Mouse (Mus musculus) large intestine, adult 2 months (tissue): ENCODE data around the gene Ffar3. TPM values are rescaled to one million over a fixed set of nuclear protein-coding genes. Genes with fewer than 3 reads are reported as not detected.

Experiments used
- DNase-seq: peaks from one replicate; pipeline ENCODE4 v3.0.0-alpha.2; 2012; ENCODE audit warnings: low read depth, low spot score
- WGBS: fragments of 180-500 bp; shearing (Covaris S2); methylation state at CpG from one replicate; pipeline ENCODE4 v1.1.7; 2018; 5-methylcytosine and 5-hydroxymethylcytosine counted together
- polyA plus RNA-seq: library from polyadenylated mRNA; depleted of rRNA; stranded (reverse); fragments of >200 nt; gene quantifications from 2 replicates; pipeline ENCODE4 v1.2.3, GENCODE M21; 2012; rRNA removed

Gene Ffar3
- polyA plus RNA-seq, result 1.6 and 2.7 TPM in 2 replicates

DNA sequence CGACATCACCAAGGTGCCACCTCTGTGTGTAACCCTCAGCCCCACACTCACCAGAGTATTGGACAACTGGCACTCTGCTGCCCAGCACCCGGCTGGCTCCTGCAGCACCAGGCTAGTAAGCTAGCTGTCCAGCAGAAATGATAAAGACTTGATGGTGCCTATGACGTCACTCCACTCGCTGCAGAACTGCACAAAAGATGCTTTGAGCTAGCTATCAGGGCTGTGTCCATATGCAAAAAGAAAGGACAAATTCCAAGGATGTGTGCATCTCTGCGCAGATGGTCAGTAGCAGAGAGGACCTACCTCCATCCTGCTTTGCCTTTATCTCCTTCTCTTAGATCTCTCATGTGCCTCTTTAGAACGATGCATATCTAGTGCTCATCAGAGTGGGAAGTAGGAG, at the start of gene Ffar3:
Ffar3 (minus strand) TSS at position 101 of the 400 bp plus-strand sequence.
- 74% methylated on average over 6 of the region's 6 CpGs for WGBS
- DNase-seq, result no peak

DNA sequence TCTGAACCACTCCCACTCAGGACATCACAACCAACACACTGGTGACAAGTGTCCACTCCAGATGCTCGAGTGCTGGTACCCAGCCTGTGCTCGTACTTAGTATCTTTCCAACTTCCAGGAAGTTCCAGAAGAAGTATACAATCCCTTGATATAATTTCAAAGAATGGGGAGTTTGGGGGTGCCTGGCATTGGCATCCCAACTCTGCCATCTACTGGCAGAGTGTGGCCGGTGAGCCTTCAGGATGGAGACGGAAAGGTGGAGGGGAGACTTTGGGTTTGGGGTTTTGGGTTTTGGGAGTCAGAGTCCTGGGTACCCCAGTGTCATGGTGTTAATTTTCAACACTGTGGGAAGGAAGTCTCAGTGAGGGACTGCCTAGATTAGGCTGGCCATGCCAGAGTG, 48.1 kb upstream of the Ffar3 start:
- WGBS, result 26% methylated on average over 4 of the region's 4 CpGs
- DNase-seq, result no peak

DNA sequence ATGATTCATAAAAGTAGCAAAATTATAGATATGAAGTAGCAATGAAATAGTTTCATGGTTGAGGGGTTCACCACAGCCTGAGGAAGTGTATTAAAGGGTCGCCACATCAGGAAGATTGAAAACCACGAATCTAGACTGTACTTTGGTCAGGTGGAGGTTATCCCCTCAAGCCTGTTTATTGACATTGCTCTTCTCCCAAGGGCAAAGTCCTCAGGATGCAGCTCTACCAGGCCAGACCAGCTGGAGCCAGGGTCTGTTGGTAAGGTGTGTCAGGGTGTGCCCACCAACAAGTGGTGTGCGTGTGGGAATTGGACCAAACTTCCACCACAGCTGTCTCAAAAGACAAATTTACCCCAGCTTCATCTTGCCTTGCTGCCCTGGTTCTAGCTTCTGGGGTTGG, 39.2 kb upstream of the Ffar3 start:
- 35% methylated on average over 3 of the region's 3 CpGs for WGBS
- DNase-seq, result no peak

DNA sequence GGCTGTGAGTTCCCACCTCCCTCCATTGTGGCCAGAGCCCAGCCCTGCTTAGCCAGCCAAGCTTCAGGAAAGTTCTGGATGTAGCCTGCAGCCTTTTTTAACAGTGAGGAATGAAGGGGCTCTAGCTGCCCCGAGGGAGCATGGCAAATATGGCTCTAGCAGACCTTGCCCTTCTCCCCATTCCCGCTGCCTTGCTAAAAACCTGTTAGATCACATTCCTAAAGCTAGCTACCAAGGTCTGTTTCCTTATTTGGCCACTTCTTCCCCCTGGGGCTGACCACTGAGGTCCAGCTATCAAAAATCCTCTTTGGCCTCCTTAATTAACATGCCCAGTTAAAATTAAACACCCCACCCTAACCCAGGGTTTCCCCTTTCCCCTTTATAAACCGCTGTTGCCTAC, 36.5 kb upstream of the Ffar3 start:
- no peak for DNase-seq
- 33% methylated on average over 3 of the region's 3 CpGs for WGBS

DNA sequence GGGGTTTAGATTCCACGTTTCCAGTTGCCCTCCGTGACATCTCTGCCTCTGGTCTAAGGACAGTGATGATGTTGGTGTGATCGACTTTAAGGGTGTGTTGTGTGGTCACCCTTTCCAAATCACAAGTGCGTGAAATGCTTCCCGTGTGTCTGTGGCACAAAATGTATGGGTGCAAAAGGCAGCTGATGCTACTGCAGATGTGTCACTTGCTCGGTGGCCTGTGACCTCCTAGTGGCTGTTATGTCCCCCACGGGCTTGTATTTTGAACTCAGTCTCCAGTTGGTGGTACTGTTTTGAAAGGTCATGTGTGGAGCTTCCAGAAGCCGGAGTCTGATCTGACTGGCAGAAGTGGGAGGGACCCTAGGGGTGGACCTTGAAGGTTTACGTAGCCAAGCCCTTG, 35.8 kb upstream of the Ffar3 start:
- 77% methylated on average over 9 of the region's 9 CpGs for WGBS
- no peak for DNase-seq

DNA sequence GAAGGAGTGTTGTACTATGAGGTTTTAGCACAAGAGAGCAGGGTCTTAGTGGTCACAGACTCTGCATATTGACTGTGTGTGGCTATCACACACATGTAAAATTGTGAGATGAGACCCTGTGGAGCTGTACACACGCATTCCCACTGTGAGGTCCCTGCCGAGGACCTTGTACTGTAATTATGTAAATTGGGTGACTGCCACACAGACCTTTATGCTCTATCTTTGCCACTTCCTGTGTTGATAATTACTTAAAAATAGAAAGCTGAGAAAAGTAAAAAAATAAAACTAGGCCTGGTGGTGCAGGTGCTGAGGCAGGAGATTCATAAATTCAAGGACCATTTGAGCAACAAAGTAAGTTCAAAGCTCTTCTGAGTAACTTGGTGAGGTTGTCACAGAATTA, 34.7 kb upstream of the Ffar3 start:
- no peak for DNase-seq
- WGBS, result 20% methylated on average over 2 of the region's 2 CpGs

DNA sequence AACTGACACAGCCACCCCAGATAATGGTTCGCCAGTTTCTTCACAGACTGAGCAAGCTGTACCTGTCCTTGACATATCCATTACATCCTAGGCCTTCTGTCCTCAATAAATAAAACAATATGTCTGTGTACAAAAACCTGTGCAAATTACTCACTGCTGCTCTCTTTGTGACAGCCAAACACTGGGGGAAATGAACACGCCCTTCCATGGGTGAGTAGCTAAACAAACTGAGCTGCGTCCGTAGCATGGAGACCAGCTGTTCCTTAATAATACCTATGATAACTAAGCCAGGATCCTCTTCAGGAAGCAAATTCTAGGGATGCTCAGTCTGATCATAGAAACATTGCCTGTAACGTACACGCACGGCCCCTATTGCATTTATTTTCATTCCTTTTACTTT, 32.8 kb upstream of the Ffar3 start:
- DNase-seq, result no peak
- 59% methylated on average over 7 of the region's 7 CpGs for WGBS

DNA sequence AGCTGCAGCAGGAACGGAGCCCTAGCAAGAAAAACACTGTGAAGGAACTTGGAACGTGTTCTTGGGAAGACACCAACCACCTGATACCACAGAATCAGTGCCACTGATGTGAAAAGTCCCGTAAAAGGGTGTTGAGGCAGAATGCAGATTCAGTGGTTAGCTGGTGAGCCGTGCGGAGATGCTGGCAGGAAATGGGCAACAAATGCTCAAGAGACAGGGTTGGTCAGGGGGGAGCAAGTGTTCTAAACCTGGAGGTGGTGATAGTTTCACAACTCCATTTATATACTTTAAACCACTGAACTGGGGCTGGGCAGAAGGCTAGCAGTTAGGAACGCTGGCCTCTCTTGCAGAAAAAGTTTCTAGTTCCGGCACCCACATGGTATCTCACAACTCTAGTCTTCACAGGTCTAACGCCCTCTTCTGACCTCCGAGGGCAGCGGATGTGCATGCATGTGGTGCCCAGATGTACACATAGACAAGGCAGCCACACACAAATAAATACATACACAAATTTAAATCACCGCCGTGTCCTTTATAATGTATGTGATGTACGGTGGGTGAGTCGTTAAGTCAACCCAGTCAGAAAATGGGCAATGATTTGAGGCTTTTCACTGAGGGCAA, 31.7 kb upstream of the Ffar3 start:
- 79% methylated on average over 14 of the region's 14 CpGs for WGBS
- no peak for DNase-seq

DNA sequence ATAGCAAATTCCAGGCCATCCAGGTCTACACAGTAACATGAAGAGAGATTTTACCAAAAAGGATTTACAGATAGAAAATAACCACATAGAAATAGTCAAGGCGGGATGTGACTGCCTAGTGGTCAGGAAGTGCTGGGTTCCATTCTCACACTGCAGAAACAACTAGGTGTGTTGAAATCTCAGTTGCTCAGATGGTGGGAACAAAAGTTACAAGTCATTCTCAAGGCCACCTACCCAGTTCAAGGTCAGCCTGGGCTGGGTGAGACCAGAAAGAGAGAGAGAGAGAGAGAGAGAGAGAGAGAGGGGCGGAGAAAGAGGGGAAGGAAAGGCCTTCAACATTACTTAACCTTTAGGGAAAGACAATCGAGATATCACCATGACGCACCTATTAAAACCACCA, 30.9 kb upstream of the Ffar3 start:
- 77% methylated on average over 4 of the region's 4 CpGs for WGBS
- no peak for DNase-seq

DNA sequence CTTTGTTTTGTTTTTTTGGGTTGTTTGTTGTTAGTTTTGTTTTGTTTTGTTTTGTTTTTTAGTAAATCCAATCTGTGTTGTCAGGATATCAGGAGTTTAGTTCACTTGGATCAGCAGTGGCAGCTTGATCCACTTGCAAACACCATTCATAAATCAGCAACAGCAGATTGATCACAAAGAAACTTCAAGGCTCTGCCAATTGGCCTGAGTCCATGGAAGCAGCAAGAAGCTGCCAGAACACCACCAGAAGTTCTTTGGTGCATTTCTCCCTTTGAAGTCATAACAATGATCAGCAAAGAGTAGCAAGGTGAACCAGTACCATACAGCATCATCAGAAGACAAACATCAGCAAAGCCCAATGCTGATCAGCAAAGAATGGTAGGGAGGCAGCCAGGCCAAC, 28.1 kb upstream of the Ffar3 start:
- DNase-seq, result no peak

DNA sequence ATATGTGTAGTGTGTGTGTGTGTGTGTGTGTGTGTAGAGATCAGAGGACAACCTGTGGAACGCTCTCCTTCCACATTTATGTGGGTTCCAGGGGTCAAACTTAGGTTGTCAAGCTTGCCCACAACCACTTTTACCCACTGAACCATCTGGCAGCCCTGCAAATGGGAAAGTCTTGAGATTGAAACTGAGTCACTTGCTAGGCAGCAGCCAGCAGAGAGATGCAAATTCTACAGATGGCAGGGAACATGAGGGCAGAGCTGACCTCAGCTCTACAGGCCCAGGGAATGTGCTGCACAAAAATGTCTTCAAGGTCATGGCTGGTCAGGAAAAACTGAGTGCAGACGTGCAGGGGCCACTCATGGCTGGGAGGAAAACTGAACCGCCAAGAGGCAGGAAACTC, 25.4 kb upstream of the Ffar3 start:
- no peak for DNase-seq
- 72% methylated on average over 3 of the region's 3 CpGs for WGBS

DNA sequence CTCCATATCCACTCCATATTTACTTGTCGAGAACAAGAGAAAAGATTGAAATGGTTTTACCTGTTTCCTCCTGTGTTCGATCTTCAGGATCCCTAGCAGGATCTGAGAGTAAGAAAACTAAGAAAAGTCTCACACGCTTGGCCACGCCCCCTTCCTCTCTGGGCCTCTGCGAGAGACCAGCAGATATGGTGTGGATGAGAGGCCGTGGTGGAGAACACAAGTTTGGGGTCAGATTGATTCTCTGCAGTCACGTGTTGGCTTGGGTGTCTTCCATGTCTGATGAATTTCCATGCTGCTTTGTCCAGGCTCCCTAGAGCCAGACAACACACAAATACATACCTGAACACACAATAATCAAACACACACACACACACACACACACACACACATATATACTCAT, 24.2 kb upstream of the Ffar3 start, which contains the start of gene Cd22:
Cd22 (minus strand) TSS at position 167 of the 400 bp plus-strand sequence.
- DNase-seq, result no peak
- WGBS, result 45% methylated on average over 7 of the region's 7 CpGs

DNA sequence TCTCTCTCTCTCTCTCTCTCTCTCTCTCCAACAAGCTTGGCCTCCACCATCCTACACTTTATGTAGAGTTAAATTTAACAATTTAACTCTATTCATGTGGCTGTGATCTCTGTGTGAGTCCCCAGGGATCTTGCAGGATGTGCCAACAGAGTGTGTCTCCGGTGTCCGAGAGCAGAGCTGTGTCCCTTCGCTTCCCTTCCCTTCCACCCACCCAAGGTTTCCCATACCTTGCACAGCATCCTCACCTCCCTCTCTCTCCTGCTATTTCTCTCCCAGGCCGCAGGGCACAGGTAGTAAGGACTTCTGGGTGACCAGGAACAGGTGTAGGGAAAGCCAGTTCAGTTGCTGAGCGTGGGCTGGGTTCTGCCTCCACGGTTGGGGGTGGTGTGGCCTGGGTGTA, 23.0 kb upstream of the Ffar3 start:
- WGBS, result 76% methylated on average over 6 of the region's 6 CpGs
- DNase-seq, result no peak

DNA sequence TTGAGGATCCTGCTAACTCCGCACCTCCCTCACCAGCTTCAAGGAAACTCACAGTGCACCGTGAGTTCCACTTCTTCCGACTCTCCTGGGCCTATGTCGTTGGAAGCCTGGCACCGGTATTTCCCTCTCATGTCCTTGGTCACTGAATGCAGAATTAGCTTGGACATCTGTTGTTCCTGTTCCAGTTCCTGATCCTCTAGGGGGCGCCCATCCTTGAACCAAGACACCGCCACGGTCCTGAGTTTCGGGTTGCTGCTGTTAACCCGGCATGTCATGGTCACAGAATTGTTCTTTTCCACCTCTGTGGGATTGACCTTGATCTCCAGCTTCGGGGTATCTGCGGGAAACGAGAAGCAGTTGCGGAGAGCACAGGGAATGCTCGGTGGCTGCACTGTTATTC, 17.1 kb upstream of the Ffar3 start:
- peak; percentile 56 for DNase-seq
- 12% methylated on average over 15 of the region's 15 CpGs for WGBS

DNA sequence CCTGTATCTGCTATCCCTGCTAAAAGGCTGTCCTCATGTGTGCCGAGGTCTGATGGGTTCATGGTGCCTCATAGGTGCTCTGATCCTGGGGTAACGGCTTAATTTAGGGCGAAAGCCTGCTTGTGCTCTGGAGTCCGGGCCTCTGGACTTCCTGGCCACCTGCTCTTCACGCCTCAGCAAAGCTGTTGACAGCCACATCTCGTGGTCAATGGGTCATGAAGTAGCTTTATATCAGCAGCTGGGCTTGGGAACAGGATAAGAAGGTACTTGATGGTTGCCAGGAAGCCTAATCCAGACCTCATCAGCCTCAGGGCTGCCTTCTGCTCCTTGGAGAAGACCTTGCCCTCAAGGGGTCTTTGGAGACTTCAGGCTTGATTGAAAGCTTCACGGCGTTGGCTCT, 7.4 kb upstream of the Ffar3 start:
- DNase-seq, result no peak
- 74% methylated on average over 8 of the region's 8 CpGs for WGBS

DNA sequence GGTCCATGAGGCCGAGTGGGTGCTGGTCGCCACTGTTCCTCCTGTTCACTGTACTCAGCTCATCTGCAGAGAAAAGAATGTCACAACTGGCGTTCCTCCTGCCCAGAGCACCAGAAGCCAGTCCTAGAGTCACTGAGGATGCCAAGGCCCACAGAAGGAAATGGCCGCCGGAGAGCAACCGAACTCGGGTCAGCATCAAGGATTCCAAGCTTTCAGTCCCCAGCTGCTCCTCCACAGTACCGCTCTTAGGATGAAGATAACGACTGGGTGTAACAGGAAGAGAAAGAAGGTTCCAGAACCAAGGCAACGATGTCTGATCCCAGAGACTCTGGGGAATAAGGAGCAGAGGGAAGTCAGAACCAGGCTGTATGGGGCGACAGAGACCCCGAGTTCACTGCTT, 5.5 kb upstream of the Ffar3 start, which contains the start of gene Ffar1:
Ffar1 (minus strand) TSS at position 101 of the 400 bp plus-strand sequence.
- DNase-seq, result no peak
- WGBS, result 74% methylated on average over 12 of the region's 12 CpGs

DNA sequence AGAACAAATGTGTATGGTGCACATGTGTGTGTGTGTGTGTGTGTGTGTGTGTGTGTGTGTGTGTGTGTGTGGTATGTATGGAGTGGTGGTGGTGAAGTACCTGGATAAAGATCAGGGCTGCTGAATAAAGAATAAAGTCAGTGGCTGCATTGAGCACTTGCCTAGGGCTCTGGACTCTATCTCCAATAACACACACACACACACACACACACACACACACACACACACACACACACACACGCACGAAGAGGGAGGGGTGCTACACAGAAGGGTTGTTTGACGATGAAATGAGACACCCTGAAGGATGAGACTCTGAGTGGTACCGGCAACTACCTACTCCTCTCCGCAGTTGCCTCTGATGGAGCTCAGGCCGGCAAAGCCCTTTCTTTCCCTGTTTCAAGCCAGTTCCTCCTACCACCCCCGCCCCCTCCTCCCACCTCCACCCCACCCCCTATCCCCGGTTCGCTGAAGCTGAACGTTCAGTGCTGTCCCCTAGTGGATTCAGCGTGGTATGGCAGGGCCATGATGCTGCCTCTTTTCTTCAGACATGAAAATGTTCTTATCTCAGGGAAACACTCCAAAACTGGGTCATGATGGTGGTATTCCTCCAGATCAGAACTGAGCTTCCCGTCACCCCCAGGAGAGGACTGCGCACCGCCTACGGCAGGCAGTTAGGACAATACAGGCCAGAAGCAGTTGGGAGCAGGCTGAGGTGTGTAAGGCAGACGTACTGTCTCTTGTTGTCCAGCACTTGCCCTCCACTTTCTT, 3.8 kb upstream of the Ffar3 start:
- WGBS, result 7% methylated on average over 16 of the region's 16 CpGs
- DNase-seq, result no peak

DNA sequence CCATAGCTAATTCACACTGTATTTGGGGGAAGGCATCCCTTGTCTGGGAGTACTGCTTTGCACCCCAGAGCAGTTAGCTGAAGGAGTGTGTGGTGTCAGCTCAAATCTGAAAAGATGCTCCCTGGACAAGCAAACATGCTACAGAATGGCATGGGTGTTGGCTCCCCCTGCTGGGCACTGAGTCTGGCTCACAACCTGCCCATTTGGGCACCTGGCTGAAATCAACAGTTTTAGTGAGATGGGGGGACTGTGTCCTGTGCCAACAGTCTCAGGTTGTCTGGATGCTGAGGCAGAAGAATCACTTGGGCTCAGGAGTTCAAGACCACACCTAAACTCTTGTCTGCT, 3.3 kb upstream of the Ffar3 start:
- no peak for DNase-seq

DNA sequence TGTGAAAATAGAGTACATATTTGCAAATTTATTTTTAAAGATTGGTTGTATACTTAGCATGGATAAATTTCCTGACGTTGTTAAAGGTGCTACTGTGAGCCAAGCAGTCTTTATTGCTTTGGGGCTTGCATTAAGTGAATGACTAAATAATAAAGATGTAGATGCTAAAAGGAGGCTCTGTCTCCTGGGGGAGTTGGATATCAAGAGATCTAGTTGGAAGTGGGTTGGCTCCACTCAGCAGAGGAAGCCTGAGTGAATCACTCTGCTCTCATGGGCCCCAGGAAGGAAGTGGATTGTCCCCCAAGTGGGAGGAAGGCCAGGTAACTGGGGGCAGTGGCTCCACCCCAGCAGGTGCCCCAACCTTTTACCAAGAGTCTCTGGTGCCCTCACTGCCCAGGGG, 1.8 kb upstream of the Ffar3 start:
- 27% methylated on average over 1 of the region's 1 CpGs for WGBS
- DNase-seq, result no peak

DNA sequence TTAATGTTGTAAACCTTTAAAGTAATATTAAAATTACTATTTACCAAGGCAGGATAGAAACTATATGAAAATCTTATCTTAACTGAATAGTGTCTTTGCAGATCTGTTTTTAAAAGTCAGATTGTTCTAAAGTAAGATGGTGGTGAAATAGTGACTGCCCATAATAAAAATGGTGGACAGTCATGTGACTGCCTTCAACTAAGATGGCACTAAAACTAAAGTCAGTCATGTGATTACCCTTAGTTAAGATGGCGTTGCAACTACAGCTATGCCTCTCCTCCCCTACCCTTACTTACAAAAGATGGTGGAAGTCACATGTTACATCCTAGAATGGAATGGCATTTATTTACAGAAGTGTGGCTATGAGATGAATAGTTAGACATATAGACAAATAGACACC, 4.6 kb downstream of the Ffar3 start:
- no peak for DNase-seq
- 82% methylated on average over 1 of the region's 1 CpGs for WGBS

DNA sequence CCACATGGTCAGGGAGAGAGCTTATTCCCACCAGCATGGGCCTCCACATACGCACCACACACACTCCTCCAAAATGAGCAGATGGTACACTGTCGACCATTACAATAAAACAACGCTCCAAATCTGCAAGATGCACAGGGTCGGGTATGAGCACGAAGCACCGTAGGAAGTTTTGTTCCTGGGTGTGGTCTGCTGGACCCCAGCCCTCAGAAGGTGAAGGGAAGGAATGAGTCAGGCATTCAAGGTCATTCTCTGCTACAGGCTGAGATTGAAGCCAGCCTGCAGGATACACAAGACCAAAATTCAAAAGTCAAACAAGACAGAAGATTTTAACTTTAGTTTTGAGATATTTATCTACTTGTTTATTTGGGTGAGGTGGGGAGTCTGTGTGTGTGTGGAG, 8.0 kb downstream of the Ffar3 start:
- DNase-seq, result no peak
- WGBS, result 71% methylated on average over 6 of the region's 6 CpGs

DNA sequence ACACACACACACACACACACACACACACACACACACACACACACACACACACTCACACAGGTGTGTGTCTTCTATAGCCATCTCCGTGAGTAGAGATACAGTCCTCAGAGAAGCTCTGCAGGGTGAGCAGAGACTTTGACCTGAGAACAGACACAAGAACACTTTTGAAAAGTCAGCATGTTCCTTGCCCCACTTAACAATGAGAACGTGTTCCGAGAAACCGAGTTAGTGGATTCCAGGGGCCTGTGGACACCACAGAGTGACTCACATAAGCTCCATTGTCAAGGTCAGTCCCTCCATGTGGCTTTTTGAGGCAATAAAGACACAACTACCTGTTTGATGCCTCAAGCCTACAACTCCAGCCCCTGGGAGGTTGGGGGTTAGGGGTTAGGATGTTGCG, 8.6 kb downstream of the Ffar3 start:
- WGBS, result 39% methylated on average over 5 of the region's 5 CpGs
- DNase-seq, result no peak
